10 mouse cellular contexts compared by ENCODE assay signal in the genomic region with DNA sequence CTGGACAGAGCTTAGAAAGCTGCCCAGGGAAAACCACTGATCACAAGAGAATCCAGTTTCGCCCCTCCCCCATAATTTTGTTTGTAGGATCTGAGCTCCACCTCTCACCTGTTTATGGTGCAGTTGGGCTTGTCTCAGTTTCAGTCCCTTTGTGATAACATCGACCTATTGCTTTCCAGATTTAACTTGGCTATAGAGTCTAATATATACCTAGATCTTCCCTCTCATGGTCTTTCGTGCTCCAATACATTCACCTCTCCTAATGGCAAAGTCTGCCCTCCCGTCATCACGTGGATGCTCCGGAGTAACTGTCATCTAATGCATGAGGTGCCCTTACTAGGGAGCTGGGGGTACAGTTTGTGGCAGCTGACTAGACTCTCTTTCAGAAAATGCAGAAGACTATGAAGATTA. TPM values are rescaled to one million over a fixed set of nuclear protein-coding genes. Genes with fewer than 3 reads are reported as not detected.
A peak's percentile ranks its signal among the peaks of the same experiment; 100 is the strongest.
DNase-seq lines count a peak whose midpoint lies in the region; ATAC-seq and TF ChIP-seq lines count a peak whose summit lies in the region.
"Had no signal": no experiment of that assay in that cellular context is flagged by ENCODE, and none has a peak within 500 bp of the region (broad histone marks: within the 10 kb centered on the region; RNA-seq: fewer than 3 reads in every experiment).

No protein-coding gene starts in this region.

- H3K4me2 ChIP-seq in forebrain, embryonic 16.5 days (ENCODE audit: low read length) = peak overlapping the region; percentile 77
- peak overlapping the region; percentile 64 for H3K4me2 ChIP-seq in midbrain, postnatal 0 days (ENCODE audit: low read depth, low read length, poor library complexity, severe bottlenecking)

- no peaks in the 10 kb centered on the region for H3K9me3 ChIP-seq in forebrain, embryonic 16.5 days (ENCODE audit: control insufficient read depth, low read length)
- no peaks in the 10 kb centered on the region for H3K9me3 ChIP-seq in midbrain, postnatal 0 days (ENCODE audit: low read length)
- H3K9me3 ChIP-seq: liver, embryonic 12.5 days had no signal

- peak; percentile 14 for DNase-seq in layer of hippocampus, adult 9-11 months
- no peak for DNase-seq in layer of hippocampus, postnatal 36 days
- DNase-seq in cerebellum, adult 18-20 months = peak; percentile 55 to 62
- DNase-seq in midbrain, postnatal 0 days (ENCODE audit: low spot score) = peak; percentile 66
- DNase-seq in gastrocnemius, postnatal 4 days (ENCODE audit: low spot score in 2 of 2) = no peak
- no peak for DNase-seq in natural killer cell, adult 2 months (ENCODE audit: low spot score in 2 of 2)
- no peak for DNase-seq in thymus, adult 18-20 months

- peak overlapping the region; percentile 78 for H3K27ac ChIP-seq in forebrain, embryonic 16.5 days (ENCODE audit: low read length)
- peak overlapping the region; percentile 96 for H3K27ac ChIP-seq in midbrain, postnatal 0 days (ENCODE audit: low read depth, low read length)
- H3K27ac ChIP-seq: liver, embryonic 12.5 days had no signal

- peak overlapping the region; percentile 67 for H3K4me3 ChIP-seq in forebrain, embryonic 16.5 days (replicated peaks; ENCODE audit: low read length)
- H3K4me3 ChIP-seq in midbrain, postnatal 0 days (ENCODE audit: low read depth, low read length) = peak overlapping the region; percentile 73
- H3K4me3 ChIP-seq: erythroblast, embryonic 14.5 days had no signal

- H3K9ac ChIP-seq in forebrain, embryonic 16.5 days (replicated peaks; ENCODE audit: low read depth, low read length) = peak overlapping the region; percentile 88
- H3K9ac ChIP-seq in midbrain, postnatal 0 days (replicated peaks; ENCODE audit: low read length, poor library complexity, severe bottlenecking) = peak overlapping the region; percentile 83
- H3K9ac ChIP-seq: liver, embryonic 12.5 days had no signal

- no peak for TF ChIP-seq CTCF in midbrain, postnatal 0 days (IDR thresholded peaks at IDR 0.05)

- H3K4me1 ChIP-seq in forebrain, embryonic 16.5 days (replicated peaks; ENCODE audit: control insufficient read depth, insufficient read depth, low read length) = peaks cover 22% of the 10 kb centered on the region
- peaks cover 5% of the 10 kb centered on the region; the same call in 1 of the 2 replicates for H3K4me1 ChIP-seq in midbrain, postnatal 0 days (ENCODE audit: insufficient read depth, low read length)
- H3K4me1 ChIP-seq: liver, embryonic 12.5 days had no signal

- WGBS in forebrain, embryonic 16.5 days = 33% methylated on average over 6 of the region's 6 CpGs
- 22% methylated on average over 6 of the region's 6 CpGs for WGBS in midbrain, postnatal 0 days

- no peaks in the 10 kb centered on the region for H3K36me3 ChIP-seq in forebrain, embryonic 16.5 days (ENCODE audit: control insufficient read depth, insufficient read depth)
- H3K36me3 ChIP-seq in midbrain, postnatal 0 days (ENCODE audit: insufficient read depth, low read length) = no peaks in the 10 kb centered on the region
- H3K36me3 ChIP-seq: liver, embryonic 12.5 days had no signal

- ATAC-seq in forebrain, embryonic 16.5 days = no peak
- no peak for ATAC-seq in midbrain, postnatal 0 days (ENCODE audit: low FRiP score)
- ATAC-seq: liver, embryonic 12.5 days had no signal

- no peaks in the 10 kb centered on the region for H3K27me3 ChIP-seq in forebrain, embryonic 16.5 days (replicated peaks; ENCODE audit: control insufficient read depth, insufficient read depth, low read length)
- no peaks in the 10 kb centered on the region for H3K27me3 ChIP-seq in midbrain, postnatal 0 days (ENCODE audit: insufficient read depth, low read length)

RNA-seq across cellular contexts. Expression of gene Chl1, which starts 2.5 kb away (rescaled TPM):
- 100 to 1,000 TPM; 170 to 181 TPM for total RNA-seq in layer of hippocampus, postnatal 36 days (2021)
- 121 and 127 TPM in 2 replicates for polyA plus RNA-seq in forebrain, embryonic 16.5 days (2015; fragmentation: Nextera tagmentation; extraction: Ambion mirVana)
- total RNA-seq in midbrain, postnatal 0 days (2014; rRNA removed) = 300 and 376 TPM in 2 replicates
- polyA plus RNA-seq in midbrain, postnatal 0 days (2015; fragmentation: Nextera tagmentation; extraction: Ambion mirVana) = 216 and 224 TPM in 2 replicates
- total RNA-seq in gastrocnemius, postnatal 4 days (2021) = 1 to 10 TPM; 2.2 to 3.2 TPM

Comparison
In these comparisons a context has a peak if more than half of its experiments do, and no peak if none do; other contexts are left out.
1. DNase-seq: peak in layer of hippocampus, adult 9-11 months (single experiment), cerebellum, adult 18-20 months (2 of 2) and midbrain, postnatal 0 days (single experiment); none in layer of hippocampus, postnatal 36 days (0 of 2), gastrocnemius, postnatal 4 days (0 of 2), natural killer cell, adult 2 months (0 of 2) and thymus, adult 18-20 months (0 of 2).
2. RNA of gene Chl1, which starts 2.5 kb away (total RNA-seq): 300 to 376 TPM in midbrain, postnatal 0 days and 170 to 181 TPM in layer of hippocampus, postnatal 36 days; 2.2 to 3.2 TPM in gastrocnemius, postnatal 4 days; every median in the first group is over 10 times any median in the second.